Mouse (Mus musculus) liver, postnatal 0 days (tissue): ENCODE data around the gene Abhd10. TPM values are rescaled to one million over a fixed set of nuclear protein-coding genes. Genes with fewer than 3 reads are reported as not detected.

Experiments used
- ATAC-seq: fragments of 200-750 bp; cut with Nextera tagmentation; 2 replicates; pipeline ENCODE4 v1.8.0; 2017; ENCODE audit warnings: mild to moderate bottlenecking, moderate library complexity
- DNase-seq: peaks from one replicate; pipeline ENCODE4 v3.0.0-alpha.2; 2016
- H3K27ac ChIP-seq: fragments of 300-500 bp; sonication (generic); 2 replicates; pipeline ENCODE4 v1.5.1; 2014; ENCODE audit warnings: antibody characterized with exemption, moderate library complexity, mild to moderate bottlenecking, low read depth
- H3K27me3 ChIP-seq: fragments of 300-500 bp; sonication (generic); 2 replicates; pipeline ENCODE4 v1.6.1; 2014; ENCODE audit warnings: low read length, control low read depth, mixed read lengths; ENCODE audit not compliant: insufficient read depth
- H3K36me3 ChIP-seq: fragments of 300-500 bp; sonication (generic); replicated peaks from 2 replicates; pipeline ENCODE4 v1.6.1; 2014; ENCODE audit warnings: mild to moderate bottlenecking, control low read depth, low read length, moderate library complexity, mixed read lengths; ENCODE audit not compliant: insufficient read depth
- H3K4me1 ChIP-seq: fragments of 300-500 bp; sonication (generic); 2 replicates; pipeline ENCODE4 v1.6.1; 2014; ENCODE audit warnings: antibody characterized with exemption, mild to moderate bottlenecking, control low read depth; ENCODE audit not compliant: insufficient read depth
- H3K4me2 ChIP-seq: fragments of 300-500 bp; sonication (generic); 2 replicates; pipeline ENCODE4 v1.6.1; 2014; ENCODE audit warnings: low read depth, mild to moderate bottlenecking, low read length, moderate library complexity, mixed read lengths
- H3K4me3 ChIP-seq: fragments of 300-500 bp; sonication (generic); 2 replicates; pipeline ENCODE4 v1.5.1; 2014; ENCODE audit warnings: low read depth, low read length
- H3K9ac ChIP-seq: fragments of 300-500 bp; sonication (generic); replicated peaks from 2 replicates; pipeline ENCODE4 v1.6.1; 2014; ENCODE audit warnings: mild to moderate bottlenecking, moderate library complexity
- H3K9me3 ChIP-seq: fragments of 300-500 bp; sonication (generic); 2 replicates; pipeline ENCODE4 v1.6.1; 2016; ENCODE audit warnings: mild to moderate bottlenecking, control low read depth, low read length, mixed read lengths
- CTCF ChIP-seq: sonication (generic); IDR thresholded peaks from 2 replicates; pipeline ENCODE4 v1.5.1; 2016; ENCODE audit warnings: antibody characterized with exemption, low read depth
- EP300 ChIP-seq: IDR thresholded peaks from 2 replicates; pipeline ENCODE4 v1.6.1; 2016; ENCODE audit warnings: antibody characterized with exemption, low read depth, mild to moderate bottlenecking
- WGBS: fragments of 180-500 bp; shearing (Covaris S2); extraction: QIAGEN DNeasy Blood & Tissue Kit; methylation state at CpG from one replicate; pipeline ENCODE4 v1.1.7; 2014; ENCODE audit not compliant: insufficient replicate concordance; 5-methylcytosine and 5-hydroxymethylcytosine counted together
- polyA plus RNA-seq: library from polyadenylated mRNA; unstranded; fragments of >200 nt; fragmentation: Nextera tagmentation; extraction: Ambion mirVana; gene quantifications from 2 replicates; pipeline ENCODE4 v1.2.1, GENCODE M21; 2015

The Abhd10 gene
- polyA plus RNA-seq, 1 experiment from 2014 or later = 13.9 TPM

GRCm38 (mm10) chr16:45737880-45738279 lies 4.9 kb downstream of the Abhd10 start:
- H3K27me3 ChIP-seq = no peaks in the 10 kb centered on the region
- DNase-seq (no peak), ATAC-seq (no peak)
- no peak overlapping the region for H3K4me2 ChIP-seq
- peaks cover 35% of the 10 kb centered on the region for H3K36me3 ChIP-seq
- H3K27ac ChIP-seq = no peak overlapping the region
- 73% methylated on average over 8 of the region's 8 CpGs for WGBS
- no peak overlapping the region for H3K4me3 ChIP-seq
- no peaks in the 10 kb centered on the region for H3K9me3 ChIP-seq
- H3K9ac ChIP-seq = no peak overlapping the region
- TF ChIP-seq EP300 = no peak
- no peak for TF ChIP-seq CTCF
- peaks cover 13% of the 10 kb centered on the region for H3K4me1 ChIP-seq

- WGBS = 67% methylated on average over 3 of the region's 3 CpGs
These were observed 6.0 kb downstream of the Abhd10 start for GRCm38 (mm10) chr16:45736724-45737123.

GRCm38 (mm10) chr16:45729163-45729562 lies 13.6 kb downstream of the Abhd10 start:
- H3K27me3 ChIP-seq = peaks cover 6% of the 10 kb centered on the region; the same call in 1 of the 2 replicates
- H3K9me3 ChIP-seq = no peaks in the 10 kb centered on the region
- H3K4me2 ChIP-seq = no peak overlapping the region
- H3K36me3 ChIP-seq = peaks cover 20% of the 10 kb centered on the region
- 71% methylated on average over 5 of the region's 5 CpGs for WGBS
- H3K4me1 ChIP-seq = peaks cover 4% of the 10 kb centered on the region
- DNase-seq (no peak), ATAC-seq (peak; percentile 47; the same call in 1 of the 2 replicates)
- no peak overlapping the region for H3K9ac ChIP-seq
- no peak for TF ChIP-seq EP300
- TF ChIP-seq CTCF = no peak
- H3K27ac ChIP-seq = no peak overlapping the region
- H3K4me3 ChIP-seq = no peak overlapping the region

More at GRCm38 (mm10) chr16:45736724-45737123, 6.0 kb downstream of the Abhd10 start:
- Histone ChIP-seq H3K4me2 (no peak overlapping the region), H3K4me3 (no peak overlapping the region), H3K9me3 (no peaks in the 10 kb centered on the region), H3K9ac (no peak overlapping the region), H3K4me1 (peaks cover 13% of the 10 kb centered on the region), H3K27ac (no peak overlapping the region), H3K36me3 (peaks cover 40% of the 10 kb centered on the region), H3K27me3 (no peaks in the 10 kb centered on the region)
- DNase-seq = no peak
- ATAC-seq = no peak
- TF ChIP-seq EP300 (no peak), CTCF (no peak)

- H3K27ac ChIP-seq = no peak overlapping the region
- no peak overlapping the region; the same call in 1 of the 2 replicates for H3K9ac ChIP-seq
- ATAC-seq (no peak), DNase-seq (no peak)
- H3K27me3 ChIP-seq = peaks cover 11% of the 10 kb centered on the region; the same call in 1 of the 2 replicates
- 4% methylated on average over 10 of the region's 10 CpGs for WGBS
- no peaks in the 10 kb centered on the region for H3K9me3 ChIP-seq
- H3K4me3 ChIP-seq = peak overlapping the region; percentile 41
- peaks cover 6% of the 10 kb centered on the region for H3K4me1 ChIP-seq
- H3K4me2 ChIP-seq = peak overlapping the region; percentile 70
- no peaks in the 10 kb centered on the region; the same call in 1 of the 2 replicates for H3K36me3 ChIP-seq
- TF ChIP-seq CTCF (no peak), EP300 (no peak)
These were observed 18.0 kb downstream of the Abhd10 start for GRCm38 (mm10) chr16:45724742-45725102.

GRCm38 (mm10) chr16:45724061-45724741 lies 18.6 kb downstream of the Abhd10 start, which contains the start of gene Tagln3:
Gene Tagln3, minus strand, starts transcription at chr16:45724608.
- H3K4me3 ChIP-seq = peak within 1 kb of the TSS; percentile 41
- peak within 1 kb of the TSS; percentile 70 for H3K4me2 ChIP-seq
- ATAC-seq = no peak
- H3K27me3 ChIP-seq = peaks cover 11% of the 10 kb centered on the region; the same call in 1 of the 2 replicates
- H3K27ac ChIP-seq = no peak within 1 kb of the TSS
- no peaks in the 10 kb centered on the region for H3K36me3 ChIP-seq
- DNase-seq = peak; percentile 22
- H3K9ac ChIP-seq = no peak within 1 kb of the TSS; the same call in 1 of the 2 replicates
- H3K4me1 ChIP-seq = peaks cover 6% of the 10 kb centered on the region
- WGBS = 4% methylated on average over 28 of the region's 30 CpGs
- no peak for TF ChIP-seq CTCF
- TF ChIP-seq EP300 = no peak
- H3K9me3 ChIP-seq = no peaks in the 10 kb centered on the region

GRCm38 (mm10) chr16:45723172-45723901 lies 19.4 kb downstream of the Abhd10 start:
- no peaks in the 10 kb centered on the region for H3K36me3 ChIP-seq
- no peaks in the 10 kb centered on the region for H3K9me3 ChIP-seq
- no peak overlapping the region for H3K4me2 ChIP-seq
- 69% methylated on average over 6 of the region's 6 CpGs for WGBS
- TF ChIP-seq EP300 = no peak
- TF ChIP-seq CTCF = no peak
- no peak overlapping the region for H3K4me3 ChIP-seq
- no peak overlapping the region for H3K9ac ChIP-seq
- H3K4me1 ChIP-seq = peaks cover 6% of the 10 kb centered on the region
- H3K27ac ChIP-seq = no peak overlapping the region
- DNase-seq = no peak
- no peak for ATAC-seq
- peaks cover 11% of the 10 kb centered on the region; the same call in 1 of the 2 replicates for H3K27me3 ChIP-seq
